28 mouse cellular contexts compared by ENCODE assay signal in genomic region chr9:58837174-58837573, GRCm38 (mm10). TPM values are rescaled to one million over a fixed set of nuclear protein-coding genes. Genes with fewer than 3 reads are reported as not detected.
DNase-seq lines count a peak whose midpoint lies in the region; ATAC-seq lines count a peak whose summit lies in the region.
"Had no signal": no experiment of that assay in that cellular context is flagged by ENCODE, and none has a peak within 500 bp of the region (broad histone marks: within the 10 kb centered on the region; RNA-seq: fewer than 3 reads in every experiment).

No protein-coding gene starts in this region.

- H3K4me1 ChIP-seq in heart, embryonic 10.5 days, result peaks cover 84% of the 10 kb centered on the region
- H3K4me1 ChIP-seq in heart, embryonic 13.5 days, result peaks cover 55% of the 10 kb centered on the region
- peaks cover 21% of the 10 kb centered on the region for H3K4me1 ChIP-seq in heart, embryonic 16.5 days (ENCODE audit: control insufficient read depth, insufficient read depth, low read length)
- H3K4me1 ChIP-seq in midbrain, embryonic 12.5 days, result peaks cover 8% of the 10 kb centered on the region; the same call in 1 of the 2 replicates
- H3K4me1 ChIP-seq in midbrain, embryonic 11.5 days (ENCODE audit: control insufficient read depth, insufficient read depth, low read length), result no peaks in the 10 kb centered on the region; the same call in 1 of the 2 replicates

- peak; percentile 32; the same call in 1 of the 2 replicates for ATAC-seq in heart, embryonic 13.5 days (ENCODE audit: extremely low read depth, insufficient number of reproducible peaks, low FRiP score, low TSS enrichment)
- ATAC-seq in heart, embryonic 16.5 days (replicated peaks; ENCODE audit: extremely low read depth, insufficient read depth, low FRiP score), result peak; percentile 45
- ATAC-seq in midbrain, embryonic 12.5 days (ENCODE audit: low FRiP score, low read depth), result no peak
- ATAC-seq in midbrain, embryonic 11.5 days (ENCODE audit: low FRiP score), result no peak
- ATAC-seq: forebrain, embryonic 13.5 days; forebrain, embryonic 16.5 days; hindbrain, postnatal 0 days; inflammation-experienced regulatory T-cells, adult 6 months; intestine, embryonic 16.5 days; Patski had no signal

- H3K9ac ChIP-seq in heart, embryonic 13.5 days, result peak overlapping the region; percentile 42; the same call in 1 of the 2 replicates
- H3K9ac ChIP-seq in heart, embryonic 16.5 days (ENCODE audit: low read length), result no peak overlapping the region; the same call in 1 of the 2 replicates
- 0 out of 2 replicates have a peak overlapping the region, but pooled peaks have one; percentile 11 for H3K9ac ChIP-seq in midbrain, embryonic 12.5 days (replicated peaks)
- no peak overlapping the region for H3K9ac ChIP-seq in midbrain, embryonic 11.5 days (ENCODE audit: low read length)
- H3K9ac ChIP-seq: forebrain, embryonic 13.5 days; hindbrain, embryonic 12.5 days had no signal

- 0 out of 2 replicates have a peak, but pooled peaks cover 5% of the 10 kb centered on the region for H3K36me3 ChIP-seq in heart, embryonic 10.5 days
- no peaks in the 10 kb centered on the region for H3K36me3 ChIP-seq in heart, embryonic 13.5 days
- H3K36me3 ChIP-seq in heart, embryonic 16.5 days (ENCODE audit: control insufficient read depth, insufficient read depth), result no peaks in the 10 kb centered on the region
- no peaks in the 10 kb centered on the region for H3K36me3 ChIP-seq in midbrain, embryonic 12.5 days
- H3K36me3 ChIP-seq in midbrain, embryonic 11.5 days (ENCODE audit: control insufficient read depth, insufficient read depth, low read length), result no peaks in the 10 kb centered on the region
- H3K36me3 ChIP-seq: forebrain, embryonic 10.5 days; G1E; hindbrain, embryonic 12.5 days had no signal

- H3K27ac ChIP-seq in heart, embryonic 10.5 days, result peak overlapping the region; percentile 84
- peak overlapping the region; percentile 89 for H3K27ac ChIP-seq in heart, embryonic 13.5 days (replicated peaks)
- H3K27ac ChIP-seq in heart, embryonic 16.5 days (ENCODE audit: low read length), result peak overlapping the region; percentile 62
- no peak overlapping the region for H3K27ac ChIP-seq in midbrain, embryonic 12.5 days (replicated peaks)
- no peak overlapping the region for H3K27ac ChIP-seq in midbrain, embryonic 11.5 days (ENCODE audit: low read depth, low read length)
- H3K27ac ChIP-seq: forebrain, embryonic 10.5 days; forebrain, embryonic 13.5 days; hindbrain, embryonic 12.5 days; hindbrain, postnatal 0 days had no signal

- peak overlapping the region; percentile 16; the same call in 1 of the 2 replicates for H3K4me3 ChIP-seq in heart, embryonic 10.5 days
- H3K4me3 ChIP-seq in heart, embryonic 13.5 days, result no peak overlapping the region
- no peak overlapping the region for H3K4me3 ChIP-seq in heart, embryonic 16.5 days (ENCODE audit: low read length)
- H3K4me3 ChIP-seq in midbrain, embryonic 12.5 days, result no peak overlapping the region
- no peak overlapping the region for H3K4me3 ChIP-seq in midbrain, embryonic 11.5 days (ENCODE audit: low read depth, low read length)
- H3K4me3 ChIP-seq: forebrain, embryonic 10.5 days; forebrain, embryonic 13.5 days; hindbrain, embryonic 12.5 days had no signal

- WGBS in heart, embryonic 10.5 days, result 22% methylated on average over 5 of the region's 5 CpGs
- 21% methylated on average over 5 of the region's 5 CpGs for WGBS in heart, embryonic 13.5 days
- WGBS in heart, embryonic 16.5 days, result 18% methylated on average over 5 of the region's 5 CpGs
- WGBS in midbrain, embryonic 12.5 days, result 66% methylated on average over 5 of the region's 5 CpGs
- WGBS in midbrain, embryonic 11.5 days, result 70% methylated on average over 5 of the region's 5 CpGs

- intact Hi-C loops in heart, postnatal 36 days (cut with DNase I), result no loop called here
- intact Hi-C loops in heart, postnatal 25 days (cut with DNase I), result no loop called here

- H3K27me3 ChIP-seq in heart, embryonic 10.5 days (ENCODE audit: insufficient read depth, poor library complexity, severe bottlenecking), result 0 out of 2 replicates have a peak, but pooled peaks cover 6% of the 10 kb centered on the region
- no peaks in the 10 kb centered on the region for H3K27me3 ChIP-seq in heart, embryonic 13.5 days (replicated peaks)
- H3K27me3 ChIP-seq in heart, embryonic 16.5 days (ENCODE audit: control insufficient read depth, insufficient read depth, low read length), result no peaks in the 10 kb centered on the region
- peaks cover 5% of the 10 kb centered on the region; the same call in 1 of the 2 replicates for H3K27me3 ChIP-seq in midbrain, embryonic 12.5 days
- no peaks in the 10 kb centered on the region for H3K27me3 ChIP-seq in midbrain, embryonic 11.5 days (ENCODE audit: control insufficient read depth, insufficient read depth, low read length)
- H3K27me3 ChIP-seq: forebrain, embryonic 13.5 days; hindbrain, embryonic 12.5 days had no signal

- DNase-seq in heart, embryonic 10.5 days (ENCODE audit: low spot score), result no peak
- DNase-seq in heart, postnatal 36 days, result no peak
- no peak for DNase-seq in heart, postnatal 25 days (ENCODE audit: low spot score)
- DNase-seq in heart, adult 9 months (ENCODE audit: low spot score in 2 of 2), result no peak
- no peak for DNase-seq in midbrain, embryonic 11.5 days (ENCODE audit: low spot score, missing footprints)
- DNase-seq: adrenal gland, postnatal 10 days; adrenal gland, postnatal 36 days; cerebellum, adult 18-20 months; cerebellum, adult 9-10 months; cerebellum, postnatal 14 days; gastrocnemius, postnatal 10 days; gastrocnemius, postnatal 36 days; kidney, adult 18-20 months; kidney, adult 9 months had no signal

- H3K4me2 ChIP-seq in heart, embryonic 13.5 days, result peak overlapping the region; percentile 39
- H3K4me2 ChIP-seq in heart, embryonic 16.5 days (ENCODE audit: low read depth, low read length), result peak overlapping the region; percentile 9; the same call in 1 of the 2 replicates
- no peak overlapping the region for H3K4me2 ChIP-seq in midbrain, embryonic 12.5 days (replicated peaks)
- no peak overlapping the region for H3K4me2 ChIP-seq in midbrain, embryonic 11.5 days
- H3K4me2 ChIP-seq: forebrain, embryonic 13.5 days; hindbrain, embryonic 12.5 days had no signal

- H3K9me3 ChIP-seq in heart, embryonic 10.5 days, result no peaks in the 10 kb centered on the region
- H3K9me3 ChIP-seq in heart, embryonic 13.5 days, result no peaks in the 10 kb centered on the region
- no peaks in the 10 kb centered on the region for H3K9me3 ChIP-seq in heart, embryonic 16.5 days (replicated peaks; ENCODE audit: control insufficient read depth, low read length)
- no peaks in the 10 kb centered on the region for H3K9me3 ChIP-seq in midbrain, embryonic 12.5 days
- no peaks in the 10 kb centered on the region for H3K9me3 ChIP-seq in midbrain, embryonic 11.5 days (ENCODE audit: control insufficient read depth, low read length)
- H3K9me3 ChIP-seq: forebrain, embryonic 10.5 days; forebrain, embryonic 13.5 days; G1E; hindbrain, embryonic 12.5 days had no signal

RNA-seq across cellular contexts. Expression of gene Hcn4, which starts 14.0 kb away (rescaled TPM):
- polyA plus RNA-seq in heart, embryonic 10.5 days (2016; fragmentation: Nextera tagmentation; extraction: Ambion mirVana), result 3.0 and 3.8 TPM in 2 replicates
- 1 to 10 TPM; 6.2 to 7.2 TPM for total RNA-seq in heart, postnatal 36 days (2021)
- 1.3 and 1.8 TPM in 2 replicates for polyA plus RNA-seq in heart, embryonic 13.5 days (2015; fragmentation: Nextera tagmentation; extraction: Ambion mirVana)
- total RNA-seq in heart, postnatal 25 days (2021), result 1 to 10 TPM; 6.5 to 7.0 TPM
- polyA plus RNA-seq in heart, embryonic 16.5 days (2015; fragmentation: Nextera tagmentation; extraction: Ambion mirVana), result 0.89 and 1.1 TPM in 2 replicates
- polyA plus RNA-seq in midbrain, embryonic 12.5 days (2016; fragmentation: Nextera tagmentation; extraction: Ambion mirVana), result 2.1 and 2.3 TPM in 2 replicates
- polyA plus RNA-seq in midbrain, embryonic 11.5 days (2014; fragmentation: Nextera tagmentation; extraction: Ambion mirVana), result 1.3 and 1.5 TPM in 2 replicates
- total RNA-seq: granulocyte monocyte progenitor cell, adult 5-6 weeks; hematopoietic stem cell, adult 5-6 weeks had no signal
- polyA plus RNA-seq: G1E; inflammation-experienced regulatory T-cells, adult 6 months had no signal

Comparison
In these comparisons a context has a peak if more than half of its experiments do, and no peak if none do; other contexts are left out.
1. H3K9ac ChIP-seq: peak in heart, embryonic 13.5 days (single experiment) and midbrain, embryonic 12.5 days (single experiment); none in heart, embryonic 16.5 days (single experiment) and midbrain, embryonic 11.5 days (single experiment).
2. H3K27ac ChIP-seq: peak in heart, embryonic 10.5 days (single experiment), heart, embryonic 13.5 days (single experiment) and heart, embryonic 16.5 days (single experiment); none in midbrain, embryonic 12.5 days (single experiment) and midbrain, embryonic 11.5 days (single experiment).
3. ATAC-seq: peak in heart, embryonic 13.5 days (single experiment) and heart, embryonic 16.5 days (single experiment); none in midbrain, embryonic 12.5 days (single experiment) and midbrain, embryonic 11.5 days (single experiment).
4. H3K4me2 ChIP-seq: peak in heart, embryonic 13.5 days (single experiment) and heart, embryonic 16.5 days (single experiment); none in midbrain, embryonic 12.5 days (single experiment) and midbrain, embryonic 11.5 days (single experiment).